11 mouse cellular contexts compared by ENCODE assay signal in the genomic region with DNA sequence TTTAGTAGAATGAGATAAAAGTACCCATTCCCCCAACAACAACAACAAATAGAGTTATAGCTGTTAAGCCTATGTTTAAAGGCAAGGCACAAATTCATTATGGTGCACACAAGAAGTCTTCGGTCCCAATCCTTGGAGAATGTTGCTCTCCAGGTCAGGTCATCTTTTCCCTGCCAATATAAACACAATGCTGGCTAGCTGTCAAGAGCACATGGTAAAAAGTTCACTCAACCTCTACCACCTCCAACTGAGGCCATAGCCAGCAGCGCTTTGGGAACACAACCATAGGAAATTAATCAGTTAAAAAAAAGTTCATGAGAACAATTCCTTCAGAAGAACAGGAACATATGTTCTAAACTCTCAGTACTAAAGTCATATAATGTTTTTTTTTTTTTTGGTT. TPM values are rescaled to one million over a fixed set of nuclear protein-coding genes. Genes with fewer than 3 reads are reported as not detected.
DNase-seq lines count a peak whose midpoint lies in the region; ATAC-seq and TF ChIP-seq lines count a peak whose summit lies in the region.
"Had no signal": no experiment of that assay in that cellular context is flagged by ENCODE, and none has a peak within 500 bp of the region (broad histone marks: within the 10 kb centered on the region; RNA-seq: fewer than 3 reads in every experiment).

No protein-coding gene starts in this region.

- H3K9ac ChIP-seq in kidney, embryonic 16.5 days (replicated peaks; ENCODE audit: low read length): no peak overlapping the region
- no peak overlapping the region for H3K9ac ChIP-seq in lung, embryonic 16.5 days (ENCODE audit: low read length)
- no peak overlapping the region for H3K9ac ChIP-seq in midbrain, embryonic 14.5 days (replicated peaks; ENCODE audit: low read length)
- H3K9ac ChIP-seq in midbrain, embryonic 16.5 days (ENCODE audit: low read depth, low read length): no peak overlapping the region
- H3K9ac ChIP-seq: hindbrain, embryonic 13.5 days; limb, embryonic 12.5 days; stomach, embryonic 15.5 days had no signal

- no peak for TF ChIP-seq POLR2A in kidney, adult 2 months (IDR thresholded peaks at IDR 0.05; ENCODE audit: low read depth, low read length)

- no peak for TF ChIP-seq CTCF in kidney, adult 2 months (conservative IDR thresholded peaks at IDR 0.05; ENCODE audit: insufficient read depth, insufficient read length, low read depth, low read length)

- no peak overlapping the region for H3K27ac ChIP-seq in kidney, adult 2 months (ENCODE audit: insufficient read depth, low read depth, low read length)
- no peak overlapping the region for H3K27ac ChIP-seq in kidney, embryonic 16.5 days (ENCODE audit: low read length)
- H3K27ac ChIP-seq in lung, embryonic 16.5 days (ENCODE audit: low read length): no peak overlapping the region
- H3K27ac ChIP-seq in midbrain, embryonic 14.5 days (replicated peaks; ENCODE audit: low read depth, low read length): no peak overlapping the region
- H3K27ac ChIP-seq in midbrain, embryonic 16.5 days (ENCODE audit: low read length): no peak overlapping the region
- H3K27ac ChIP-seq: hindbrain, embryonic 13.5 days; layer of hippocampus, adult 2 months; limb, embryonic 12.5 days; stomach, embryonic 15.5 days had no signal

- 9% methylated on average over 2 of the region's 2 CpGs for WGBS in kidney, adult 2 months
- 61% methylated on average over 2 of the region's 2 CpGs for WGBS in kidney, embryonic 16.5 days
- 63% methylated on average over 2 of the region's 2 CpGs for WGBS in lung, embryonic 16.5 days
- 96% methylated on average over 2 of the region's 2 CpGs for WGBS in midbrain, embryonic 14.5 days
- 91% methylated on average over 2 of the region's 2 CpGs for WGBS in midbrain, embryonic 16.5 days

- no peak for ATAC-seq in kidney, embryonic 16.5 days (ENCODE audit: low FRiP score, low TSS enrichment)
- ATAC-seq in lung, embryonic 16.5 days (ENCODE audit: low read depth): 0 out of 2 replicates have a peak, but pooled peaks have one; percentile 28
- no peak for ATAC-seq in midbrain, embryonic 14.5 days (ENCODE audit: low FRiP score, low TSS enrichment)
- ATAC-seq in midbrain, embryonic 16.5 days: no peak

- H3K27me3 ChIP-seq in kidney, adult 2 months (replicated peaks; ENCODE audit: control insufficient read depth, insufficient read depth, low read length): no peaks in the 10 kb centered on the region
- H3K27me3 ChIP-seq in kidney, embryonic 16.5 days (ENCODE audit: insufficient read depth, low read length): no peaks in the 10 kb centered on the region
- no peaks in the 10 kb centered on the region for H3K27me3 ChIP-seq in lung, embryonic 16.5 days (ENCODE audit: control insufficient read depth, insufficient read depth, low read depth, low read length)
- H3K27me3 ChIP-seq in midbrain, embryonic 14.5 days (ENCODE audit: control insufficient read depth, insufficient read depth, low read length): no peaks in the 10 kb centered on the region
- H3K27me3 ChIP-seq in midbrain, embryonic 16.5 days (ENCODE audit: control insufficient read depth, insufficient read depth, low read depth, low read length): no peaks in the 10 kb centered on the region
- H3K27me3 ChIP-seq: hindbrain, embryonic 13.5 days; limb, embryonic 12.5 days; stomach, embryonic 15.5 days had no signal

- no peaks in the 10 kb centered on the region for H3K9me3 ChIP-seq in kidney, embryonic 16.5 days (ENCODE audit: low read length)
- no peaks in the 10 kb centered on the region for H3K9me3 ChIP-seq in lung, embryonic 16.5 days (ENCODE audit: control insufficient read depth, low read length)
- no peaks in the 10 kb centered on the region for H3K9me3 ChIP-seq in midbrain, embryonic 14.5 days (ENCODE audit: control insufficient read depth, low read length)
- H3K9me3 ChIP-seq in midbrain, embryonic 16.5 days (replicated peaks; ENCODE audit: control insufficient read depth, low read length, poor library complexity, severe bottlenecking): no peaks in the 10 kb centered on the region
- H3K9me3 ChIP-seq: hindbrain, embryonic 13.5 days; limb, embryonic 12.5 days; stomach, embryonic 15.5 days had no signal

- no peak overlapping the region for H3K4me2 ChIP-seq in kidney, embryonic 16.5 days (replicated peaks; ENCODE audit: low read depth, low read length)
- no peak overlapping the region for H3K4me2 ChIP-seq in lung, embryonic 16.5 days (ENCODE audit: low read depth, low read length)
- no peak overlapping the region for H3K4me2 ChIP-seq in midbrain, embryonic 14.5 days (ENCODE audit: low read length)
- H3K4me2 ChIP-seq in midbrain, embryonic 16.5 days (ENCODE audit: low read length): no peak overlapping the region
- H3K4me2 ChIP-seq: hindbrain, embryonic 13.5 days; limb, embryonic 12.5 days; stomach, embryonic 15.5 days had no signal

- no peaks in the 10 kb centered on the region; the same call in 1 of the 2 replicates for H3K4me1 ChIP-seq in kidney, adult 2 months (ENCODE audit: control insufficient read depth, insufficient read depth, low read length)
- peaks cover 5% of the 10 kb centered on the region; the same call in 1 of the 2 replicates for H3K4me1 ChIP-seq in kidney, embryonic 16.5 days (ENCODE audit: insufficient read depth, low read length)
- H3K4me1 ChIP-seq in lung, embryonic 16.5 days (replicated peaks; ENCODE audit: control insufficient read depth, insufficient read depth, low read length): no peaks in the 10 kb centered on the region
- H3K4me1 ChIP-seq in midbrain, embryonic 14.5 days (ENCODE audit: control insufficient read depth, insufficient read depth, low read length): no peaks in the 10 kb centered on the region
- H3K4me1 ChIP-seq in midbrain, embryonic 16.5 days (ENCODE audit: control insufficient read depth, insufficient read depth, low read length): no peaks in the 10 kb centered on the region
- H3K4me1 ChIP-seq: hindbrain, embryonic 13.5 days; limb, embryonic 12.5 days; stomach, embryonic 15.5 days had no signal

- no peak overlapping the region for H3K4me3 ChIP-seq in kidney, adult 2 months (ENCODE audit: insufficient read depth, low read depth, low read length)
- no peak overlapping the region for H3K4me3 ChIP-seq in kidney, embryonic 16.5 days (ENCODE audit: low read length)
- H3K4me3 ChIP-seq in lung, embryonic 16.5 days (ENCODE audit: low read length): no peak overlapping the region
- H3K4me3 ChIP-seq in midbrain, embryonic 14.5 days (replicated peaks; ENCODE audit: low read depth, low read length): no peak overlapping the region
- H3K4me3 ChIP-seq in midbrain, embryonic 16.5 days (ENCODE audit: low read depth, low read length): no peak overlapping the region
- H3K4me3 ChIP-seq: hindbrain, embryonic 13.5 days; layer of hippocampus, adult 2 months; limb, embryonic 12.5 days; stomach, embryonic 15.5 days had no signal

- peak; percentile 90 for DNase-seq in kidney, adult 2 months
- peak; percentile 89 for DNase-seq in adipocyte (ENCODE audit: low spot score)
- DNase-seq in heart, adult 9 months (ENCODE audit: low spot score in 2 of 2): peak; percentile 55 to 81
- DNase-seq in midbrain, embryonic 14.5 days: no peak

- peaks cover 2% of the 10 kb centered on the region; the same call in 1 of the 2 replicates for H3K36me3 ChIP-seq in kidney, adult 2 months (ENCODE audit: control insufficient read depth, insufficient read depth, low read length)
- H3K36me3 ChIP-seq in kidney, embryonic 16.5 days (ENCODE audit: insufficient read depth, low read length): 0 out of 2 replicates have a peak, but pooled peaks cover 12% of the 10 kb centered on the region
- no peaks in the 10 kb centered on the region for H3K36me3 ChIP-seq in lung, embryonic 16.5 days (ENCODE audit: control insufficient read depth, insufficient read depth, low read length)
- H3K36me3 ChIP-seq in midbrain, embryonic 14.5 days (ENCODE audit: control insufficient read depth, insufficient read depth, low read length): no peaks in the 10 kb centered on the region
- no peaks in the 10 kb centered on the region for H3K36me3 ChIP-seq in midbrain, embryonic 16.5 days (ENCODE audit: control insufficient read depth, insufficient read depth, low read length)
- H3K36me3 ChIP-seq: hindbrain, embryonic 13.5 days; limb, embryonic 12.5 days; stomach, embryonic 15.5 days had no signal

RNA-seq across cellular contexts. Expression of gene Epb41l5, which starts 58.8 kb away (rescaled TPM):
- polyA plus RNA-seq in kidney, adult 2 months (2012; rRNA removed): 32.7 and 33.3 TPM in 2 replicates
- polyA plus RNA-seq in kidney, embryonic 16.5 days (2015; fragmentation: Nextera tagmentation; extraction: Ambion mirVana): 77.3 and 77.8 TPM in 2 replicates
- polyA plus RNA-seq in lung, embryonic 16.5 days (2015; fragmentation: Nextera tagmentation; extraction: Ambion mirVana): 43.7 and 47.7 TPM in 2 replicates
- polyA plus RNA-seq in midbrain, embryonic 14.5 days (2014; fragmentation: Nextera tagmentation; extraction: Ambion mirVana): 16.7 and 23.5 TPM in 2 replicates
- 21.1 and 21.6 TPM in 2 replicates for polyA plus RNA-seq in midbrain, embryonic 16.5 days (2015; fragmentation: Nextera tagmentation; extraction: Ambion mirVana)
